Mouse (Mus musculus): Measurements from ENCODE around the gene Zfp770.

DNA sequence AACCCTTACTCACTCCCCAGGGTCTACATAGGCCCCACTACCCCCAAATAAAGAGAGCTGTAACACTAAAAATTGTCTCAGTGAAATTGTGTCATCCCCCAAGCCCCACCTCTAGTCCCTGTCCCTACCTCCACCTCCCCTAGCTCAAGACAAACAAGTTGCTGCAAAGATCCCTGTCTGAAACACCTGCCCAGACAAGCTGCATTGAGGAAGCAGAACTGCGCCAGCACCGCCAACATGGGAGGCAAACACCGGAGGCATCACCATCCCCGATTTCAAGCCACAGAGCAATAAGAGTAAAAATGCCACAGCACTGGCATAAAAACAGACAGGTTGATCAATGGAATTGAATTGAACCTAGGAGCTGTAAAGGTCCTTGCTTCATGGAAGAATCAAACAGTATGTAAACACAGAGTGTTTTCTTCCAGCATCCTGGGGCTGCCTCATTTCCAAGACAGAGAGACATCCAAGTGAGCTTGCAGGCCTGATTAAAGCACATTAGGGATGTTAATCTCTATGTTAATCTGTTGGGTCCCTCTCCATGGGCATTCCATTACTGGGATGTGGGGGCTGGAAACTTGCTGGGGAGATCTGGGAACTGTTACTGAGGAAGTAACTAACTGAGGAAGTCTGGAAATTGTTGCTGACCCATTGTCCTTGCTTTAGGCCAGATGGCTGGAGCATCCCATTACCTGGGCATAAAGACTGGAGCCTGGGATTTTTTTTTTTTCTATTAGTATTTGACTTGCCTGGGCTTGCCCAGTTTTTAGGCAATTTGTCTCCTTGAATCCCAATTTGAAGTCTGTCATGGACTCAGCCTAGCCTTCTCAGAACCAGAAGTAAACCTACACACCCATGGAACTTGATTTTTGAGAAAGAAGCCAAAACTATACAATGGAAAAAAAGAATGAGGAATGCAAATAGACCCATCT lies 23.2 kb downstream of the Zfp770 start:
- TF ChIP-seq TCF12 (IDR thresholded peaks at IDR 0.05; ENCODE audit: low read depth, low read length) (no peak), GATA1 (IDR thresholded peaks at IDR 0.05; ENCODE audit: low read depth, low read length) (no peak)
